Mouse (Mus musculus) intestine, postnatal 0 days (tissue): ENCODE data around the gene Zfand2b. TPM values are rescaled to one million over a fixed set of nuclear protein-coding genes. Genes with fewer than 3 reads are reported as not detected.

Experiments used
- ATAC-seq: fragments of 200-750 bp; cut with Nextera tagmentation; 2 replicates; pipeline ENCODE4 v1.8.0; 2017; ENCODE audit warnings: mild to moderate bottlenecking, moderate TSS enrichment, moderate library complexity
- H3K27ac ChIP-seq: fragments of 300-500 bp; sonication (generic); 2 replicates; pipeline ENCODE4 v1.5.1; 2014; ENCODE audit warnings: mild to moderate bottlenecking, low read depth, low read length, moderate library complexity
- H3K27me3 ChIP-seq: fragments of 300-500 bp; sonication (generic); replicated peaks from 2 replicates; pipeline ENCODE4 v1.6.1; 2014; ENCODE audit warnings: low read length, mixed read lengths; ENCODE audit not compliant: control insufficient read depth, insufficient read depth
- H3K36me3 ChIP-seq: fragments of 300-500 bp; sonication (generic); 2 replicates; pipeline ENCODE4 v1.6.1; 2014; ENCODE audit warnings: mild to moderate bottlenecking, moderate library complexity; ENCODE audit not compliant: control insufficient read depth, insufficient read depth
- H3K4me1 ChIP-seq: fragments of 300-500 bp; sonication (generic); replicated peaks from 2 replicates; pipeline ENCODE4 v1.6.1; 2014; ENCODE audit warnings: antibody characterized with exemption, low read length, mixed read lengths; ENCODE audit not compliant: control insufficient read depth, insufficient read depth
- H3K4me2 ChIP-seq: fragments of 300-500 bp; sonication (generic); replicated peaks from 2 replicates; pipeline ENCODE4 v1.6.1; 2014; ENCODE audit warnings: low read depth, mild to moderate bottlenecking, moderate library complexity
- H3K4me3 ChIP-seq: fragments of 300-500 bp; sonication (generic); 2 replicates; pipeline ENCODE4 v1.5.1; 2014; ENCODE audit warnings: low read depth, low read length
- H3K9ac ChIP-seq: fragments of 300-500 bp; sonication (generic); 2 replicates; pipeline ENCODE4 v1.6.1; 2014; ENCODE audit warnings: mild to moderate bottlenecking, low read depth, low read length
- H3K9me3 ChIP-seq: fragments of 300-500 bp; sonication (generic); 2 replicates; pipeline ENCODE4 v1.6.1; 2016; ENCODE audit warnings: mixed run types; ENCODE audit not compliant: control insufficient read depth
- CTCF ChIP-seq: sonication (generic); IDR thresholded peaks from 2 replicates; pipeline ENCODE4 v1.5.1; 2016; ENCODE audit warnings: low read depth, mild to moderate bottlenecking, control low read depth, antibody characterized with exemption, moderate library complexity
- WGBS: fragments of 180-500 bp; shearing (Covaris S2); extraction: QIAGEN DNeasy Blood & Tissue Kit; methylation state at CpG from one replicate; pipeline ENCODE4 v1.1.7; 2014; 5-methylcytosine and 5-hydroxymethylcytosine counted together
- polyA plus RNA-seq: library from polyadenylated mRNA; unstranded; fragments of >200 nt; fragmentation: Nextera tagmentation; extraction: Ambion mirVana; gene quantifications from 2 replicates; pipeline ENCODE4 v1.2.1, GENCODE M21; 2015

The Zfand2b gene
- polyA plus RNA-seq, 1 experiment from 2014 or later = 51.2 TPM

GRCm38 (mm10) chr1:75133421-75134207, 34.8 kb upstream of the Zfand2b start, which contains the start of gene Slc23a3:
Slc23a3 (minus strand) TSS chr1:75133890.
- Histone ChIP-seq H3K9me3 (no peaks in the 10 kb centered on the region), H3K27me3 (no peaks in the 10 kb centered on the region), H3K4me3 (no peak within 1 kb of the TSS), H3K9ac (no peak within 1 kb of the TSS), H3K36me3 (peaks cover 35% of the 10 kb centered on the region), H3K27ac (no peak within 1 kb of the TSS), H3K4me2 (no peak within 1 kb of the TSS), H3K4me1 (no peaks in the 10 kb centered on the region)
- 0 out of 2 replicates have a peak, but pooled peaks have one; percentile 12 for ATAC-seq
- no peak for TF ChIP-seq CTCF
- 38% methylated on average over 12 of the region's 12 CpGs for WGBS

DNA sequence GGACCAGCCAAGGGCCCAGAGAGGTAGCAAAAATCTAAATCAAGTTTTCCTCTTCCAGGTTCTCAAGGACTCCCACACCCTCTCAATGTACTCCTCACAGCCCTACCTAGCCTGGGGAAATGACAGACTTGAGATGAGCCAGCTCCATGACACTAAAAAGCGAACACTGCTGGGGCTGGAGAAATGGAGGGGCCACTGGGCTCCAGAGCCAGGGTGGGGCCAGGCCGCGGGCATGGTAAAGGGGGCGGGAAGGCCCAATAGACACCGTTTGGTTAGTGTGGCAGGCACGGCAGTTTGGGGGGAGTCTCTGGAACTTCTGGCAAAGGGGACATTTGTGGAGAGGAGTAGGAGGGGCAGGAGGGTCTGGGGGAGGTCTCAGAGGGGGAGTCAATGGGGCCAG, 32.2 kb upstream of the Zfand2b start:
- WGBS = 65% methylated on average over 6 of the region's 6 CpGs
- ATAC-seq = no peak

GRCm38 (mm10) chr1:75136730-75137129, 31.7 kb upstream of the Zfand2b start:
- WGBS = 65% methylated on average over 3 of the region's 3 CpGs
- no peaks in the 10 kb centered on the region for H3K27me3 ChIP-seq
- no peak overlapping the region for H3K9ac ChIP-seq
- H3K9me3 ChIP-seq = no peaks in the 10 kb centered on the region
- no peak overlapping the region for H3K27ac ChIP-seq
- no peak for TF ChIP-seq CTCF
- peaks cover 43% of the 10 kb centered on the region for H3K36me3 ChIP-seq
- H3K4me1 ChIP-seq = no peaks in the 10 kb centered on the region
- H3K4me2 ChIP-seq = no peak overlapping the region
- no peak for ATAC-seq
- no peak overlapping the region for H3K4me3 ChIP-seq

More for the DNA sequence above, 32.2 kb upstream of the Zfand2b start:
- H3K27me3 ChIP-seq = no peaks in the 10 kb centered on the region
- no peaks in the 10 kb centered on the region for H3K9me3 ChIP-seq
- H3K4me1 ChIP-seq = no peaks in the 10 kb centered on the region
- no peak overlapping the region for H3K27ac ChIP-seq
- H3K4me2 ChIP-seq = no peak overlapping the region
- no peak for TF ChIP-seq CTCF
- peaks cover 43% of the 10 kb centered on the region for H3K36me3 ChIP-seq
- H3K9ac ChIP-seq = no peak overlapping the region
- no peak overlapping the region for H3K4me3 ChIP-seq

- no peak overlapping the region for H3K9ac ChIP-seq
- WGBS = 100% methylated on average over 2 of the region's 2 CpGs
- H3K27me3 ChIP-seq = no peaks in the 10 kb centered on the region
- H3K27ac ChIP-seq = no peak overlapping the region
- no peaks in the 10 kb centered on the region for H3K4me1 ChIP-seq
- peaks cover 43% of the 10 kb centered on the region for H3K36me3 ChIP-seq
- H3K9me3 ChIP-seq = no peaks in the 10 kb centered on the region
- H3K4me3 ChIP-seq = no peak overlapping the region
- TF ChIP-seq CTCF = no peak
- ATAC-seq = no peak
- no peak overlapping the region for H3K4me2 ChIP-seq
Observed at GRCm38 (mm10) chr1:75138448-75138847, 30.0 kb upstream of the Zfand2b start.

DNA sequence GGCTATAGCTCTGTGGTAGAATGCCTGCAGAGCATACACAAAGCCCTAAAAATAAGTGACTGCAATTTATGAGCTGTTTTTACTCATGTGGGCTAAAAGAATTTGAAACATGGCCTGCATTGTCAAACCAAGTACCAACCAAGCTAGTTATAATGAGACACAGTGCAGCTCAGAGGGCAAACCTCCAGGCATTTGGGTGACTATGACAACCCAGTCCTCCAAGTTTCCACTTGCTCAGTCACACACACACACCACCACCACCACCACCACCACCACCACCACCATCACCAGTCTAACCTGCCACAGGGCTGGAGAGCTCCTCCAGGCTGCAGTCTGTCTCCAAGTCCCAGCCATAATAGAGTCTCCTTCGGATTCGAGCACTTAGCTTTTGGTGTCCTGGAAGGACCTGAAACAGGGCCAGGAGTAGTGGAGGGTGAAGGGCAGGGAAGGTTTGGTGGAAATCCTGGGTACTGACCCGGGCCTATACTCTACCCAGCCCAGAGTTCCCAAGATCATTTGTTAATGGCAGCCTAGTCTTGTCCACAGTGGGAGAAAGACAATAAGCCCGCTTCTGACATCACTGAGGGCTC, 27.8 kb upstream of the Zfand2b start:
- Histone ChIP-seq H3K36me3 (peaks cover 49% of the 10 kb centered on the region), H3K27ac (peak overlapping the region; percentile 96)

DNA sequence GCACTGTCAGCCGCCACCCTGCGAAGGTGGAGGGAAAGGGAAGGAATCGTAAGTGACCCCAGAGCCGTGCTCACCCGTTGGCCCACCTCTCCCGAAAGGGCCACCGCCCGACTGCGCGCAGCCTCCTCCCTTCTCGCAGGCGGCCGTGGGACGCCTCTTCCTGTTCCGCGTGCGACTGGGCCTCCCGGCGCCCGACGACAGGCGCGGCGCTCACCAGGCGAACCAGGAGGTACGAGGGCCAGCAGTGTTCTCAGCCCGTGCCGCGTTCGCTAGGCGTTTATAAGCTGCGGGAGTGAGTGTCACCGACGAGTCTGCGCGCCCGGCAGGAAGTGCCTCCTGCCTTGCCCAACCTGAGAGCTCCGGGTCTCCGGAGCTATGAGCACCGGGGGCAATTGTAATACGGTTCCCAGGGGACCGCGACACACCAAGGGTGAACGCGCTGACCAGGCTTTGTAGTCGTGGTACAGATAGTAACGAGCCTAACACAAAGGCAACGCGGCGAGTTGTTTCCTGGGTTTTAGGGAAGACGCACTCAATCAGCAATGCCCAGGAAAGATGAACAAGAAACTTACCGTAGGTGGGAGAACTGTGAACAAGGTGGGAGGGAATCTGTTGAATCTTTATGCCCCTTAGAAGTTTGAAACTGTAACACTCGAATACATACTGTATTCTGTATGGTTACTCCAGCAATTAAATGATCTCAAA, 26.8 kb upstream of the Zfand2b start:
- Histone ChIP-seq H3K9me3 (no peaks in the 10 kb centered on the region), H3K9ac (peak overlapping the region; percentile 76), H3K27ac (peak overlapping the region; percentile 96), H3K4me2 (peak overlapping the region; percentile 88), H3K4me1 (no peaks in the 10 kb centered on the region), H3K27me3 (no peaks in the 10 kb centered on the region), H3K4me3 (peak overlapping the region; percentile 72), H3K36me3 (peaks cover 49% of the 10 kb centered on the region)
- ATAC-seq = peak; percentile 50
- TF ChIP-seq CTCF = no peak; the same call in 1 of the 2 replicates
- under 1% methylated on average over 52 of the region's 53 CpGs for WGBS

More for the DNA sequence above, 27.8 kb upstream of the Zfand2b start:
- no peaks in the 10 kb centered on the region for H3K4me1 ChIP-seq
- peak overlapping the region; percentile 88 for H3K4me2 ChIP-seq
- WGBS = 36% methylated on average over 4 of the region's 4 CpGs
- TF ChIP-seq CTCF = no peak
- H3K9me3 ChIP-seq = no peaks in the 10 kb centered on the region
- H3K27me3 ChIP-seq = no peaks in the 10 kb centered on the region
- no peak for ATAC-seq
- peak overlapping the region; percentile 72 for H3K4me3 ChIP-seq
- peak overlapping the region; percentile 76 for H3K9ac ChIP-seq
